Mouse (Mus musculus): ENCODE results near the gene Tmem132d.
"Not testable (repeated sequence)": the region's sequence is repeated elsewhere in the genome, so short reads cannot be mapped to it uniquely, and the experiment has no call there.

Gene Tmem132d

GRCm38 (mm10) chr5:128041781-128042180 is 391.1 kb downstream of the Tmem132d start:
- DNase-seq: no peak

GRCm38 (mm10) chr5:128040036-128040435 is 392.8 kb downstream of the Tmem132d start:
- no peak for DNase-seq

- DNase-seq: no peak
Observed at GRCm38 (mm10) chr5:128027076-128027475, 405.8 kb downstream of the Tmem132d start.

GRCm38 (mm10) chr5:128004666-128005065 is 428.2 kb downstream of the Tmem132d start:
- no peak for DNase-seq

- no peak for DNase-seq
Observed at GRCm38 (mm10) chr5:127996526-127997245, 436.2 kb downstream of the Tmem132d start.

- DNase-seq: no peak
Observed at GRCm38 (mm10) chr5:127993460-127993859, 439.4 kb downstream of the Tmem132d start.

GRCm38 (mm10) chr5:127990826-127991225 is 442.1 kb downstream of the Tmem132d start:
- DNase-seq: no peak

GRCm38 (mm10) chr5:127980003-127980358 is 452.9 kb downstream of the Tmem132d start:
- DNase-seq: not testable (repeated sequence)

- DNase-seq: peak; percentile 5
Observed at GRCm38 (mm10) chr5:127979329-127980002, 453.4 kb downstream of the Tmem132d start.

GRCm38 (mm10) chr5:127976661-127977060 is 456.2 kb downstream of the Tmem132d start:
- DNase-seq: no peak

- DNase-seq: no peak
Observed at GRCm38 (mm10) chr5:127965700-127966099, 467.2 kb downstream of the Tmem132d start.

GRCm38 (mm10) chr5:127962656-127963055 is 470.2 kb downstream of the Tmem132d start:
- no peak for DNase-seq

- DNase-seq: no peak
Observed at GRCm38 (mm10) chr5:127956511-127957097, 476.3 kb downstream of the Tmem132d start.

- no peak for DNase-seq
Observed at GRCm38 (mm10) chr5:127954231-127954790, 478.6 kb downstream of the Tmem132d start.

GRCm38 (mm10) chr5:127952800-127953199 is 480.1 kb downstream of the Tmem132d start:
- no peak for DNase-seq

- DNase-seq: peak; percentile 21
Observed at GRCm38 (mm10) chr5:127950574-127950973, 482.3 kb downstream of the Tmem132d start.

- peak; percentile 21 for DNase-seq
Observed at GRCm38 (mm10) chr5:127947275-127947674, 485.6 kb downstream of the Tmem132d start.

GRCm38 (mm10) chr5:127942171-127942570 is 490.7 kb downstream of the Tmem132d start:
- not testable (repeated sequence) for DNase-seq

- no peak for DNase-seq
Observed at GRCm38 (mm10) chr5:127937914-127938313, 495.0 kb downstream of the Tmem132d start.

GRCm38 (mm10) chr5:127929687-127930086 is 503.2 kb downstream of the Tmem132d start:
- DNase-seq: no peak

- no peak for DNase-seq
Observed at GRCm38 (mm10) chr5:127926686-127927085, 506.2 kb downstream of the Tmem132d start.

GRCm38 (mm10) chr5:127924106-127924505 is 508.8 kb downstream of the Tmem132d start:
- DNase-seq: no peak

- DNase-seq: no peak
Observed at GRCm38 (mm10) chr5:127919171-127919570, 513.7 kb downstream of the Tmem132d start.

GRCm38 (mm10) chr5:127918376-127918775 is 514.5 kb downstream of the Tmem132d start:
- no peak for DNase-seq

Measured in kidney, postnatal 14 days (tissue).